Mouse (Mus musculus) G1E (cell line): ENCODE data around the gene Ppp1r7. TPM values are rescaled to one million over a fixed set of nuclear protein-coding genes. Genes with fewer than 3 reads are reported as not detected.

ENCODE experiments used
- ATAC-seq: 2 replicates; pipeline ENCODE4 v1.8.0; 2016; ENCODE audit warnings: mild to moderate bottlenecking; ENCODE audit not compliant: insufficient number of reproducible peaks, poor library complexity, low FRiP score, severe bottlenecking; ENCODE audit errors: extremely low read depth
- DNase-seq: peaks from one replicate; pipeline ENCODE4 v3.0.0; 2012; ENCODE audit warnings: low spot score
- H3K27me3 ChIP-seq: 2 replicates; pipeline ENCODE4 v1.6.1; 2012; ENCODE audit warnings: mild to moderate bottlenecking, low read length, inconsistent platforms; ENCODE audit not compliant: insufficient read depth
- H3K36me3 ChIP-seq: replicated peaks from 2 replicates; pipeline ENCODE3; 2012; ENCODE audit warnings: mild to moderate bottlenecking, inconsistent platforms
- H3K4me1 ChIP-seq: 2 replicates; pipeline ENCODE4 v1.6.1; 2012; ENCODE audit warnings: low read depth, low read length, inconsistent platforms, mixed read lengths; ENCODE audit not compliant: insufficient read depth
- H3K4me3 ChIP-seq: 2 replicates; pipeline ENCODE4 v1.5.1; 2012; ENCODE audit warnings: low read depth, mild to moderate bottlenecking, inconsistent platforms, low read length, moderate library complexity, mixed read lengths
- H3K9me3 ChIP-seq: replicated peaks from 2 replicates; pipeline ENCODE4 v1.6.1; 2012; ENCODE audit warnings: inconsistent platforms
- CTCF ChIP-seq: IDR thresholded peaks from 2 replicates; pipeline ENCODE4 v1.5.1; 2012; ENCODE audit warnings: low read depth, low read length, inconsistent platforms, mixed read lengths
- GATA1 ChIP-seq: IDR thresholded peaks from 2 replicates; pipeline ENCODE4 v1.6.1; 2012; ENCODE audit warnings: borderline replicate concordance, low read length, inconsistent platforms, mixed read lengths
- GATA2 ChIP-seq: IDR thresholded peaks from 2 replicates; pipeline ENCODE4 v1.6.1; 2012; ENCODE audit warnings: low read depth, low read length, inconsistent platforms, borderline replicate concordance
- POLR2AphosphoS5 ChIP-seq: IDR thresholded peaks from 2 replicates; pipeline ENCODE4 v1.6.1; 2012; ENCODE audit warnings: low read depth, low read length, inconsistent platforms; ENCODE audit not compliant: insufficient replicate concordance
- TAL1 ChIP-seq: conservative IDR thresholded peaks from 2 replicates; pipeline ENCODE4 v1.6.1; 2012; ENCODE audit warnings: low read depth, low read length, inconsistent platforms, mixed read lengths
- polyA plus RNA-seq: library from polyadenylated mRNA; stranded (reverse); fragments of >175 nt; gene quantifications from 2 replicates; pipeline ENCODE4 v1.2.3, GENCODE M21; 2012
- total RNA-seq, 2 experiments: library from RNA; stranded (forward) in 1 of 2; stranded (reverse) in 1 of 2; fragments of 200-1000 nt in 1 of 2; fragments of >200 nt in 1 of 2; fragmentation: Nextera tagmentation in 1 of 2; gene quantifications; 2 replicates each; pipeline ENCODE4 v1.2.3; 2014 to 2017

The Ppp1r7 gene
- total and polyA plus RNA-seq, 3 experiments: 37.2 to 69.0 (median 42.3) TPM

- no peak overlapping the region for H3K4me3 ChIP-seq
- no peaks in the 10 kb centered on the region for H3K4me1 ChIP-seq
- H3K9me3 ChIP-seq: no peaks in the 10 kb centered on the region
- DNase-seq: no peak
- TF ChIP-seq POLR2AphosphoS5: no peak
- no peak for TF ChIP-seq GATA2
- no peak for TF ChIP-seq TAL1
- TF ChIP-seq CTCF: no peak
- TF ChIP-seq GATA1: no peak
- H3K27me3 ChIP-seq: no peaks in the 10 kb centered on the region
- ATAC-seq: no peak
- H3K36me3 ChIP-seq: peaks cover 95% of the 10 kb centered on the region
Measured at GRCm38 (mm10) chr1:93326446-93326845, 16.2 kb upstream of the Ppp1r7 start.

GRCm38 (mm10) chr1:93334621-93335020 lies 8.0 kb upstream of the Ppp1r7 start:
- DNase-seq: no peak
- H3K27me3 ChIP-seq: no peaks in the 10 kb centered on the region
- H3K4me3 ChIP-seq: no peak overlapping the region
- peaks cover 89% of the 10 kb centered on the region for H3K36me3 ChIP-seq
- no peaks in the 10 kb centered on the region for H3K4me1 ChIP-seq
- no peaks in the 10 kb centered on the region for H3K9me3 ChIP-seq
- ATAC-seq: no peak
- no peak for TF ChIP-seq TAL1
- no peak for TF ChIP-seq GATA1
- no peak for TF ChIP-seq CTCF
- TF ChIP-seq POLR2AphosphoS5: no peak
- no peak for TF ChIP-seq GATA2

GRCm38 (mm10) chr1:93343504-93344047 lies 922 bp downstream of the Ppp1r7 start:
- DNase-seq (peak; percentile 100), ATAC-seq (peak; percentile 88)
- H3K4me3 ChIP-seq: peak overlapping the region; percentile 81
- TF ChIP-seq CTCF (no peak), TAL1 (no peak), GATA1 (no peak), GATA2 (no peak), POLR2AphosphoS5 (no peak)
- H3K9me3 ChIP-seq: no peaks in the 10 kb centered on the region
- peaks cover 40% of the 10 kb centered on the region for H3K4me1 ChIP-seq
- H3K36me3 ChIP-seq: peaks cover 49% of the 10 kb centered on the region
- no peaks in the 10 kb centered on the region for H3K27me3 ChIP-seq

- H3K36me3 ChIP-seq: peaks cover 69% of the 10 kb centered on the region
Measured at GRCm38 (mm10) chr1:93347176-93347575, 4.5 kb downstream of the Ppp1r7 start.

GRCm38 (mm10) chr1:93349701-93350100 lies 7.0 kb downstream of the Ppp1r7 start:
- Histone ChIP-seq H3K4me3 (no peak overlapping the region), H3K36me3 (peaks cover 95% of the 10 kb centered on the region), H3K4me1 (peaks cover 16% of the 10 kb centered on the region), H3K27me3 (no peaks in the 10 kb centered on the region), H3K9me3 (no peaks in the 10 kb centered on the region)
- TF ChIP-seq GATA1 (no peak), POLR2AphosphoS5 (no peak), GATA2 (no peak), CTCF (no peak), TAL1 (no peak)
- ATAC-seq (no peak), DNase-seq (no peak)

More at GRCm38 (mm10) chr1:93347176-93347575, 4.5 kb downstream of the Ppp1r7 start:
- TF ChIP-seq POLR2AphosphoS5 (no peak), CTCF (no peak), GATA2 (no peak), GATA1 (no peak), TAL1 (no peak)
- DNase-seq: no peak
- Histone ChIP-seq H3K4me1 (peaks cover 29% of the 10 kb centered on the region), H3K27me3 (no peaks in the 10 kb centered on the region), H3K4me3 (no peak overlapping the region), H3K9me3 (no peaks in the 10 kb centered on the region)
- ATAC-seq: no peak

GRCm38 (mm10) chr1:93352724-93353123 lies 10.1 kb downstream of the Ppp1r7 start:
- DNase-seq (no peak), ATAC-seq (no peak)
- H3K4me3 ChIP-seq: no peak overlapping the region
- no peaks in the 10 kb centered on the region for H3K27me3 ChIP-seq
- peaks cover 98% of the 10 kb centered on the region for H3K36me3 ChIP-seq
- H3K4me1 ChIP-seq: peaks cover under 1% of the 10 kb centered on the region; the same call in 1 of the 2 replicates
- TF ChIP-seq GATA1: no peak
- no peak for TF ChIP-seq TAL1
- TF ChIP-seq CTCF: no peak
- TF ChIP-seq GATA2: no peak
- no peak for TF ChIP-seq POLR2AphosphoS5
- no peaks in the 10 kb centered on the region for H3K9me3 ChIP-seq
